Mouse (Mus musculus) urinary bladder, postnatal 4 days (tissue): Measurements from ENCODE around the gene Cyp2b9.
"Not testable (repeated sequence)": the region's sequence is repeated elsewhere in the genome, so short reads cannot be mapped to it uniquely, and the experiment has no call there.

Experiments used
- DNase-seq, 2 experiments: peaks; one replicate each; pipeline ENCODE4 v3.0.0; 2021 to 2022; ENCODE audit warnings: low spot score in 2 of 2

The Cyp2b9 gene

DNA sequence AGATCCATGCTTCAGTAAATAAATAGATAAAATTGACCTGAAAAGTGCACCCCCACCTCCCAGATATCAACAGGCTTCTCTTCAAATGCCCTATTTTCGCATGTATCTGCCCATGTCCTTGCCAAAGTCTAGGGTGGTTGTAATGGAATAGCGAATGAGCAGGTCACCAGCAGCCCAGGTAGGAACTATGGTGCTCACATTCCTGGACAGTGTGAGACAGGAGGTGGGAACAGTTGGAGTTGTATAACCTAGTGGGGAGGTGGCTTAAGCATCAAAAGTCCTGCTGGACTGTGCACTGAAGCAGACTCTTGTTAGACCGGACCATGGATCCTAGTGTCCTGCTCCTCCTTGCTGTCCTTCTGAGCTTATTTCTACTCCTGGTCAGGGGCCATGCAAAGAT, at the start of gene Cyp2b9:
TSS of gene Cyp2b9 (plus strand) at position 301 of the 400 bp plus-strand sequence.
- not testable (repeated sequence) for DNase-seq

DNA sequence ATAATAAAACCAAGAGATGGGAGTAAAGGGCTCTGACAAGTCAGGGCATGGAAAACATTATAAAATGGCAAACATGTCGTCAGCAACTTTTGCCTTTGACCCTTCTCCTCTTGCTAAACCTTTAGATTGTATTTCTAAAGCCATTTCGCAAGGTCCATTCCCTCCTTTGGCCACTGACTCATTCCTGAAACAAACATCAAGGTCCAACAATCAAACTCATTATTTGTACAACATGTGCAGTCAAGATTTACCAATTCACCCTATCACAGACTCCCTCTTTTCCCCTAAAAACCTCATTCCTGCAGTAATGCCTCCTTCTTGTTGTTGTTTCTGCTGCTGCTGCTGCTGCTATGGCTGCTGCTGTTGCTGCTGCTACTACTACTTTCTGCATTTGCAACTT, 33.6 kb upstream of the Cyp2b9 start:
- not testable (repeated sequence) for DNase-seq

DNA sequence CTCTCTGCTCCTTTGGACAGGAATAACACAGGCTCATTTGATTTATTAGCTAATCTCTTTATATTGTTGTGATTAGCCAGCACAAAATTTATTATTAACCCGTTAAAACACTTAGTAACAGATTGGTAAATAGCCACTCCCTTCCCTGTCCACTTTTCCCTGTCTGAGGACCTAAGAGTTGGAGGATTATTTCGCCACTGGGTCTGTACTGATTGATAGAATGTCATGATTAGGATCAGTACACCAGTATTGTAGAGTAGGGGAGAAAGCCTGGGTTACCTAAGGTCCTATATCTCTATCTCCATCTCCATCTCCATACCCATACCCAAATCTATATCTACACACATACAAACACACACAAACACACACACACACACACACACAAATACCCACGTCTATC, 29.6 kb upstream of the Cyp2b9 start:
- not testable (repeated sequence) for DNase-seq

DNA sequence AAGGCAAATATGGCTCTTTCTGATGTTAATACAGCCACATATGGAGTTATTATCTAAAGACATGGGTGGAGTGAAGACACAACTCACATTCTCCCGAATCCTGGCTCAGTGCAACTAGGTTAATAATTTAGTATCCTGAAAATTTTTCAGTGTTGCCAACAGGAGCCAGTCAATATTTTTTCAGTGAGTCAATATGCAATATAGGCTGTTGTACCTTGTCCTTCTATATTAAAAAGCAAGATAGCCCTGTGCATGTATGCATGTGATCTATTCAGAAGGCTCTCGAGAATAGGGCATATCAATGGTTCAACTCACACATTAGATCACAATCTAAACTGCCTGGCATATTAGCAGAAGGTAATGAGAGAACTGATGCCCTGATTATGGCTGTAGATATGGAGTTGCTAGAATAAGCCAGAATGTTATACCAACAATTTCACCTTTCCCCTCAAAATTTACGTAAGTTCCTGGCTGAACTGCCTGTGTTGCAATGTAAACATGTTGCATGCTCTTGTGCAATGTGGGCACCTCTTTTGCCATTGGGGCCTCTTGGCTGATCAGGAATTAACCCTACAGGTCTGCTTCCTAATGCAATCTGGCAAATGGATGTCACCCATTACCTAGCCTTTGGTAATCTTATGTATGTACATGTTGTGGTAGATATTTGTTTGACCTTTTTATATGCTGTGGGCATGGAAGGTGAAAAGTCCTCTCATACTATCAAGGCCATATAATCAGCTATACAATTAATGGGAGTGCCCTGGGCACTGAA, 4.3 kb upstream of the Cyp2b9 start:
- not testable (repeated sequence) for DNase-seq

DNA sequence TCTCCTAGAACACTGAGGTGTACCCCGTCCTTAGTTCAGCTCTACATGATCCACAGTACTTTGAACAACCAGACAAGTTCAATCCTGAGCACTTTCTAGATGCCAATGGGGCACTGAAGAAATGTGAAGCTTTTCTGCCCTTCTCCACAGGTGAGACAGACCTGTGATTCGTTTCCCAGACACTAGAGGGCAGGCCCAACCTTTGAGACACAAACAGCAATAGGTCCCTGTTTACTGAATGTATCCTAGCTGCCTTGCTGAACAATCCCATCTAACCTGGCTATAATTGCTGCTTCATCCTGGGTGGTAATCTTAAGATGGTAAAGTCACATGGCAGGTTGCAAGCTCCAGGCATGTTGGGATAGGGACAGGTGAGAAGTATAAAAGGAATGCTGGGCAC, 27.9 kb downstream of the Cyp2b9 start:
- no peak for DNase-seq

DNA sequence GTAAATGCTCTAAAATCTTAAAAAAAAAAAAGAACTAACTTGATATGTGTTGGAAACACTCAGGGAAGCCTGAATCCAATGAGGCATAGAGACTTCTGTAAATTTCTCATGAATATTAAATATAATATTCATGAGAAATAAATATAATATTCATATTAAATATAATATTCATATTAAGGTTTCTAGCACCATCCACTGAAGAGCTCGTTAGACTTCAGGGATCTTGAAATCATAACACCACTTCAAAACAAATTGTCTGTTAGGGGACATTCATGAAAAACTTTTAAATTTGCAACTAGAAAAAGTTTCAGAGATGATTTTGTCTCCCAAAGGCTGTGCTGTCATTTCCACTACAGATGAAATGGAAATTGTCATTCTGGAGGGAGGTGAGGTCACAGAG, 86.8 kb downstream of the Cyp2b9 start, which contains the start of gene Vmn1r184:
TSS of gene Vmn1r184 (plus strand) at position 301 of the 400 bp plus-strand sequence.
- DNase-seq: not testable (repeated sequence)
